Mouse (Mus musculus): Measurements from ENCODE around the gene Atp5j.

Atp5j gene

GRCm38 (mm10) chr16:84778861-84779630 lies 56.4 kb downstream of the Atp5j start:
- peak overlapping the region; percentile 7; the same call in 1 of the 2 replicates for H3K4me3 ChIP-seq (replicated peaks; ENCODE audit: low read length)
- peaks cover 75% of the 10 kb centered on the region for H3K4me1 ChIP-seq (replicated peaks; ENCODE audit: low read depth, low read length)
- H3K36me3 ChIP-seq (ENCODE audit: insufficient read depth, low read length), result peaks cover 65% of the 10 kb centered on the region
- peaks cover 29% of the 10 kb centered on the region for H3K9me3 ChIP-seq (ENCODE audit: low read length)
- no peaks in the 10 kb centered on the region for H3K27me3 ChIP-seq (ENCODE audit: insufficient read depth, low read length)
- TF ChIP-seq CTCF (conservative IDR thresholded peaks at IDR 0.05; ENCODE audit: low read length) (no peak), NANOG (IDR thresholded peaks at IDR 0.05; ENCODE audit: borderline replicate concordance, low read length) (no peak), POU5F1 (IDR thresholded peaks at IDR 0.05; ENCODE audit: borderline replicate concordance, low read length) (no peak)

GRCm38 (mm10) chr16:84778431-84778830 lies 57.0 kb downstream of the Atp5j start:
- no peaks in the 10 kb centered on the region for H3K27me3 ChIP-seq (ENCODE audit: insufficient read depth, low read length)
- peaks cover 63% of the 10 kb centered on the region for H3K36me3 ChIP-seq (ENCODE audit: insufficient read depth, low read length)
- peak overlapping the region; percentile 7 for H3K4me3 ChIP-seq (replicated peaks; ENCODE audit: low read length)
- no peak for TF ChIP-seq POU5F1 (IDR thresholded peaks at IDR 0.05; ENCODE audit: borderline replicate concordance, low read length)
- TF ChIP-seq NANOG (IDR thresholded peaks at IDR 0.05; ENCODE audit: borderline replicate concordance, low read length), result no peak
- TF ChIP-seq CTCF (conservative IDR thresholded peaks at IDR 0.05; ENCODE audit: low read length), result no peak
- H3K9me3 ChIP-seq (ENCODE audit: low read length), result peaks cover 29% of the 10 kb centered on the region
- H3K4me1 ChIP-seq (replicated peaks; ENCODE audit: low read depth, low read length), result peaks cover 71% of the 10 kb centered on the region
